Mouse (Mus musculus): Measurements from ENCODE around the gene Syt9. TPM values are rescaled to one million over a fixed set of nuclear protein-coding genes. Genes with fewer than 3 reads are reported as not detected.
"Not testable (repeated sequence)": the region's sequence is repeated elsewhere in the genome, so short reads cannot be mapped to it uniquely, and the experiment has no call there.

Gene Syt9
- polyA plus RNA-seq, 1 experiment, result 20.6 TPM

DNA sequence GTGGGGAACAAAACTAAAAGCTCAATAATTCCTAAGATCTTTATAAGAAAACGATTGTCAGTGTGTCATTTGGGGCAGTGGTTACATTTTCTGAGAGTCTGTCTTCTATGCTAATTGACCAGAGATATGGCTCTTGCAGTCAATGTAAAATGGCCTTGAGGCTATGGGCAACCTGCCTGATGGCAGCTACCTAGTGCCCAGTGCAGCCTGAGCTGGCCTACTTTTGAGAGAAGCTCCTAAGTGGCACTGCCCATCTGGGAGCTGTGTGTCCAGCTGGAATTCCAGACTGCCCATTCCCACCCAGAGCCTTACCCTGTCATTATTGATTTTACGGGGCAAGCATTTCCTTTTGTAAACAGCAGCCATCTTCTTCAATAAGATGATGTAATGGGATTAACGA lies 94.6 kb downstream of the Syt9 start:
- no peaks in the 10 kb centered on the region for H3K9me3 ChIP-seq (replicated peaks; ENCODE audit: control insufficient read depth, insufficient read depth, low read length, poor library complexity, severe bottlenecking)
- TF ChIP-seq POLR2A (IDR thresholded peaks at IDR 0.05; ENCODE audit: insufficient read depth, low read length) (no peak), CTCF (IDR thresholded peaks at IDR 0.05; ENCODE audit: low read depth, low read length) (no peak), EP300 (IDR thresholded peaks at IDR 0.05; ENCODE audit: insufficient read depth, low read depth, low read length) (no peak)
- H3K4me3 ChIP-seq (ENCODE audit: low read depth, low read length), result no peak overlapping the region
- H3K4me1 ChIP-seq (ENCODE audit: control insufficient read depth, insufficient read depth, low read length), result no peaks in the 10 kb centered on the region
- no peaks in the 10 kb centered on the region for H3K36me3 ChIP-seq (ENCODE audit: control insufficient read depth, insufficient read depth, low read length, poor library complexity, severe bottlenecking)
- no peak overlapping the region for H3K9ac ChIP-seq (ENCODE audit: low read depth, poor library complexity, severe bottlenecking)
- no peak overlapping the region for H3K27ac ChIP-seq (ENCODE audit: insufficient read depth, low read length)
- no peaks in the 10 kb centered on the region for H3K27me3 ChIP-seq (ENCODE audit: control insufficient read depth, insufficient read depth, low read length, poor library complexity, severe bottlenecking)

GRCm38 (mm10) chr7:107478979-107479965 lies 108.7 kb downstream of the Syt9 start:
- no peaks in the 10 kb centered on the region for H3K9me3 ChIP-seq (replicated peaks; ENCODE audit: control insufficient read depth, insufficient read depth, low read length, poor library complexity, severe bottlenecking)
- H3K4me1 ChIP-seq (ENCODE audit: control insufficient read depth, insufficient read depth, low read length), result no peaks in the 10 kb centered on the region
- no peaks in the 10 kb centered on the region; the same call in 1 of the 2 replicates for H3K36me3 ChIP-seq (ENCODE audit: control insufficient read depth, insufficient read depth, low read length, poor library complexity, severe bottlenecking)
- no peak overlapping the region for H3K9ac ChIP-seq (ENCODE audit: low read depth, poor library complexity, severe bottlenecking)
- no peaks in the 10 kb centered on the region for H3K27me3 ChIP-seq (ENCODE audit: control insufficient read depth, insufficient read depth, low read length, poor library complexity, severe bottlenecking)
- no peak overlapping the region for H3K4me3 ChIP-seq (ENCODE audit: low read depth, low read length)
- H3K27ac ChIP-seq (ENCODE audit: insufficient read depth, low read length), result no peak overlapping the region
- no peak for TF ChIP-seq CTCF (IDR thresholded peaks at IDR 0.05; ENCODE audit: low read depth, low read length)
- TF ChIP-seq POLR2A (IDR thresholded peaks at IDR 0.05; ENCODE audit: insufficient read depth, low read length), result no peak
- no peak for TF ChIP-seq EP300 (IDR thresholded peaks at IDR 0.05; ENCODE audit: insufficient read depth, low read depth, low read length)

GRCm38 (mm10) chr7:107485709-107486108 lies 115.2 kb downstream of the Syt9 start:
- not testable (repeated sequence) for H3K4me3 ChIP-seq (ENCODE audit: low read depth, low read length); H3K27me3 ChIP-seq (ENCODE audit: control insufficient read depth, insufficient read depth, low read length, poor library complexity, severe bottlenecking); H3K36me3 ChIP-seq (ENCODE audit: control insufficient read depth, insufficient read depth, low read length, poor library complexity, severe bottlenecking); H3K4me1 ChIP-seq (ENCODE audit: control insufficient read depth, insufficient read depth, low read length); H3K27ac ChIP-seq (ENCODE audit: insufficient read depth, low read length); H3K9me3 ChIP-seq (replicated peaks; ENCODE audit: control insufficient read depth, insufficient read depth, low read length, poor library complexity, severe bottlenecking); H3K9ac ChIP-seq (ENCODE audit: low read depth, poor library complexity, severe bottlenecking)

DNA sequence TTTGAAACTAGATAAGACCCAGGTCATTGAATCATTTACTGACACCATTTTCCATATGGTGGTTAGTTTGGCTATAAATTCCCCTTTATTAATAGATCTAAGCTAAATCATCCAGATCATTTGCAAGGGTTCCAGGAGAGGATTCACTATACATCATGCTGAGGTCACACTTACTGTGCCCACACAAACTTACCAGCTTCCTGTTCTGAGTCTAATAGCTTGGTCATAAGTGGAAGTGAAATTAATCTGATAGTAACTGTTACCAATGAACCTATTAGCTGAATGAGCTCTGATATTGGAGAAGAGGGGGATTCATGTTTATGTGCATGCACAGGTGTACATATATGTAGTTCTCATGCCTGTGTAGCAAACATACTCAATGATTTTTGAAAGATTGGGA lies 124.9 kb downstream of the Syt9 start:
- H3K9me3 ChIP-seq (replicated peaks; ENCODE audit: control insufficient read depth, insufficient read depth, low read length, poor library complexity, severe bottlenecking), result no peaks in the 10 kb centered on the region
- H3K27me3 ChIP-seq (ENCODE audit: control insufficient read depth, insufficient read depth, low read length, poor library complexity, severe bottlenecking), result no peaks in the 10 kb centered on the region
- no peak overlapping the region for H3K27ac ChIP-seq (ENCODE audit: insufficient read depth, low read length)
- H3K9ac ChIP-seq (ENCODE audit: low read depth, poor library complexity, severe bottlenecking), result no peak overlapping the region
- no peak for TF ChIP-seq EP300 (IDR thresholded peaks at IDR 0.05; ENCODE audit: insufficient read depth, low read depth, low read length)
- TF ChIP-seq CTCF (IDR thresholded peaks at IDR 0.05; ENCODE audit: low read depth, low read length), result no peak
- TF ChIP-seq POLR2A (IDR thresholded peaks at IDR 0.05; ENCODE audit: insufficient read depth, low read length), result no peak
- no peak overlapping the region for H3K4me3 ChIP-seq (ENCODE audit: low read depth, low read length)
- H3K36me3 ChIP-seq (ENCODE audit: control insufficient read depth, insufficient read depth, low read length, poor library complexity, severe bottlenecking), result no peaks in the 10 kb centered on the region
- peaks cover 2% of the 10 kb centered on the region for H3K4me1 ChIP-seq (ENCODE audit: control insufficient read depth, insufficient read depth, low read length)

DNA sequence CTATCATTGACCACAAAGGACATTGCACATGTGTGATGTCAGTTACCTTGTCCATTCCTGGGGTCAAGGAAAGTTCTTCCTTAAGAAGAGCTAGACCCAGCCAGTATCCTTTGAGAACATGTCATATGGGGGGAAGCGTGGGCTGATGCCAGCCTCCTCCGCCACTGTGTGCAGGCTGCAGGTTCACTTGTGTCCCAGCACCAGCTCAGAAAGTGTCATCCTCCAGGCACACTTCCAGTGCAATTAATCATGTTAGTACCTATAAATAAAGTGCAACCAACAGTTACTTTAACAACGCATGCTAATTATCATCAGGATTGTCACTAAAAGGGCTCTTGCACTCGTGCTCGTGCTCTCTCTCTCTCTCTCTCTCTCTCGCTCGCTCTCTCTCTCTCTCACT lies 126.4 kb downstream of the Syt9 start:
- no peak overlapping the region for H3K9ac ChIP-seq (ENCODE audit: low read depth, poor library complexity, severe bottlenecking)
- no peaks in the 10 kb centered on the region for H3K36me3 ChIP-seq (ENCODE audit: control insufficient read depth, insufficient read depth, low read length, poor library complexity, severe bottlenecking)
- no peaks in the 10 kb centered on the region for H3K9me3 ChIP-seq (replicated peaks; ENCODE audit: control insufficient read depth, insufficient read depth, low read length, poor library complexity, severe bottlenecking)
- no peaks in the 10 kb centered on the region for H3K27me3 ChIP-seq (ENCODE audit: control insufficient read depth, insufficient read depth, low read length, poor library complexity, severe bottlenecking)
- TF ChIP-seq EP300 (IDR thresholded peaks at IDR 0.05; ENCODE audit: insufficient read depth, low read depth, low read length), result no peak
- TF ChIP-seq CTCF (IDR thresholded peaks at IDR 0.05; ENCODE audit: low read depth, low read length), result no peak
- TF ChIP-seq POLR2A (IDR thresholded peaks at IDR 0.05; ENCODE audit: insufficient read depth, low read length), result no peak
- H3K4me1 ChIP-seq (ENCODE audit: control insufficient read depth, insufficient read depth, low read length), result peaks cover 2% of the 10 kb centered on the region
- no peak overlapping the region for H3K4me3 ChIP-seq (ENCODE audit: low read depth, low read length)
- no peak overlapping the region for H3K27ac ChIP-seq (ENCODE audit: insufficient read depth, low read length)

DNA sequence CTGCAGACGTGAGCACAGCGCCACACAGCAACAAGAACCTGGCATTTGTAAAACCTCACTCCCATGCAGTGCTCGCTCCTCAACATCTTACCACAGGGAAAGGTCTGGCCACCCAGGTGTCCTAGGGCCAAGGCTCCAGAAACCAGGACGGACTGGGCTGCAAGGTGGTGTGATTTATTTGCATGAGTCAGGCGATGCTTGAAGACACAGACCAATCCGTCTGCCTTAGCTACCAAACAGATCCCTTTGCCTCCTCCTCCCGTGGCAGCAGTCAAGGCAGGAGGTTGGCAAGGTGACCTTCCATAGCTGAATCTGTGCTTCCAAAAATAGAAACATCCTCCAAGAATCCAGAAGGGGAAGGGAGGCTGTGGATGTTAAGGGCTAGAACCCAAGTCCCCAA lies 130.1 kb downstream of the Syt9 start:
- Histone ChIP-seq H3K4me1 (ENCODE audit: control insufficient read depth, insufficient read depth, low read length) (peaks cover 2% of the 10 kb centered on the region), H3K27me3 (ENCODE audit: control insufficient read depth, insufficient read depth, low read length, poor library complexity, severe bottlenecking) (no peaks in the 10 kb centered on the region), H3K36me3 (ENCODE audit: control insufficient read depth, insufficient read depth, low read length, poor library complexity, severe bottlenecking) (no peaks in the 10 kb centered on the region), H3K9me3 (replicated peaks; ENCODE audit: control insufficient read depth, insufficient read depth, low read length, poor library complexity, severe bottlenecking) (no peaks in the 10 kb centered on the region), H3K27ac (ENCODE audit: insufficient read depth, low read length) (no peak overlapping the region), H3K9ac (ENCODE audit: low read depth, poor library complexity, severe bottlenecking) (no peak overlapping the region), H3K4me3 (ENCODE audit: low read depth, low read length) (no peak overlapping the region)
- TF ChIP-seq POLR2A (IDR thresholded peaks at IDR 0.05; ENCODE audit: insufficient read depth, low read length) (no peak), EP300 (IDR thresholded peaks at IDR 0.05; ENCODE audit: insufficient read depth, low read depth, low read length) (no peak), CTCF (IDR thresholded peaks at IDR 0.05; ENCODE audit: low read depth, low read length) (no peak)

All from ES-Bruce4 (cell line).